Mouse (Mus musculus) adrenal gland, postnatal 36 days (tissue): Measurements from ENCODE around the gene Jade2. TPM values are rescaled to one million over a fixed set of nuclear protein-coding genes. Genes with fewer than 3 reads are reported as not detected.

Source experiments
- DNase-seq, 2 experiments: peaks; one replicate each; pipeline ENCODE4 v3.0.0; 2021; ENCODE audit warnings: mixed read lengths in 1 of 2
- total RNA-seq, 2 experiments: library from RNA; stranded (reverse); gene quantifications; 2 replicates each; pipeline ENCODE4 v1.2.3; 2021

Gene Jade2
- total RNA-seq, 2 experiments from 2014 or later, result 17.8 to 18.3 TPM

GRCm38 (mm10) chr11:51835598-51835997 is 21.9 kb downstream of the Jade2 start:
- DNase-seq, result no peak

DNA sequence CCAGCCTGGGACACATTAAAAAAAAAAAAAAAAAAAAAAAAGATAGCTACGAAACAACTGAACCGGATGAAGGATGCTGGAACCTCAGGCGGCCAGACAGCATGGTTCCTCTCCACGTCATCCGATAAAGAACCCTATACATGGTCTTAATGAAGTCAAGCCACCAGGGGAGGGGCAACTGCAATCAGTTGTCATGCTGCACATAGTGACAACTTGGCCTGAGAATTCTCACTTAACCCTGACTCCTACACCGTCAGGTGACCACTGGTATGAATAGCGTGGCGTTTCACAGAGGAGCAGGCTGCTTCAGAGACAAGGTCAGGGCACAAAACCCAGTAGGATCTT is 23.4 kb downstream of the Jade2 start:
- DNase-seq, result no peak

- no peak for DNase-seq
Measured at GRCm38 (mm10) chr11:51833393-51834066, 23.9 kb downstream of the Jade2 start.

GRCm38 (mm10) chr11:51832992-51833391 is 24.5 kb downstream of the Jade2 start:
- no peak for DNase-seq

- peak; percentile 79 to 82 for DNase-seq
Measured at GRCm38 (mm10) chr11:51831962-51832909, 25.2 kb downstream of the Jade2 start.

GRCm38 (mm10) chr11:51824867-51825424 is 32.5 kb downstream of the Jade2 start:
- peak in 1 of 2 experiments; percentile 51 for DNase-seq

DNA sequence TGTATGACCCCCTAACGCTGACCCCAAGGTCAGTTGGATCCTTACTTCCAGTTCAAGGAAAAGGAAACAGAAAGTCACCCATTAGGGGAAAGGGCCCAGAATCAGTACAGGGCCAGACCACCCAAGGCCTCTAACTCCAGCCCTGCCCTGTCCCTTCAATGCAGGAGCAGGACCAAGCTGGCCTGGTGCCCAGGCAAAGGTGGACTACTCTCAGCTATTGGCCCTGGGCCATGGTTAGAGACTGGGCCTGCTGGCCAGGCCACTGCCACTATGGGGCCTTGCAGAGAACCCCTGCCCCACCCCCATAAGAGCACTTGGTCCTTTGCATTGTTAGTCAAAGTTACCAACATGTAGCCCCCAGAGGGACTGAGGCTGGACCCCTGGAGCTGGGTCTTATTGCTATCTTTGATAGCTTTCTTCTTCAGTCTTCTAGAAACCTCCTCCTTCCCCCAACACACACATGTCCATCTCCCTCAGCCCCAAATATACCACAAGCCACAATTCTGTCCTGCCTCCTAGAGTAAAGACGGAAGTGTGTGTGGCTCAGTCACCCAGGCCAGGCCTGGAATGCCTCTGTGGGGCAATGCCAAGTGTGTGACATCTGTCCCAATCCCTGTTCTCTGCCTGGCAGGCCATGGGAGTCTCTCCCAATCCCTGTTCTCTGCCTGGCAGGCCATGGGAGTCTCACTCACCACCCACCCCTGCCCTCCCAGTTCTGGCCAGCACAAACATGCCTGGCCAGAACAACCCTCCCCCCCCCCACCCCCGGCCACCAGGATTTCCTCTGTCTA is 33.3 kb downstream of the Jade2 start:
- DNase-seq, result peak; percentile 73 to 79

DNA sequence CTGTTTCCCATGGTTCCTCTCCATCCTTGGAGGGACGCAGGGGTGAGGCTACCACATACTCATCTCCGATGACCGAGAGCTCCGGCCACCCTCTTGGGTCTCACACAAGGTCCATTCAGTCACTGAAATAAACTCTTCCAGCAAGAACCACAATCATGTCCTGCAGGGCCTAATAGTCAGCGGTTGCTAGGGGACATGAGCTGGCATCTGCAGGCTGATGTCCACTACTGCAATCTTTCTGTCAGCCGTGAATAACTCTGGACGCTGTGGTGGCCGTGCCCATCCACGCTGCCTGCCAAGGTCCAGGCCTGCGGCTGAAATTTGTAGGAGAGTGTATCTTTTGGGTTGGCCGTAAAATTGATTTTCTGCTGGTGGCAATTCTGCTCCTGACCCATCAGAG is 34.2 kb downstream of the Jade2 start:
- no peak for DNase-seq

DNA sequence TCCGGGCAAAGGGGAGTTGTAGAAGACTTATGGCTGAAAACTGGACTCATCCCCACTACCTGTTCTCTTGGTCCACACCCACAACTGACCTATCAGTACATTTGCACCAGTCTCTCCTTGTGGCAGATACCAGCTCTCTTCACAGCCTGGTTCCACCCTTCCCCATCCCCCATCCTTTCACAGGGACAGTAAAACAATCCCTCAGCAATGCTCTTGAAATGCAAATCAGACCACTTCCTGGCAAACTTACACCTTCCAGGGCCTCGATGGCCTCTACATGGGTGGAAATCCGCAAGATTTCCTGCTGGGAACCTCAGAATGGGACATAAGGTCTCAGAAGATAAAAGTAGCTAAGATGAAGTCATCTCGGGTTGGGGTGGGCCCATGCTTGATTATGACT is 34.7 kb downstream of the Jade2 start:
- DNase-seq, result no peak

GRCm38 (mm10) chr11:51820861-51821260 is 36.6 kb downstream of the Jade2 start:
- DNase-seq, result peak; percentile 87 to 91

DNA sequence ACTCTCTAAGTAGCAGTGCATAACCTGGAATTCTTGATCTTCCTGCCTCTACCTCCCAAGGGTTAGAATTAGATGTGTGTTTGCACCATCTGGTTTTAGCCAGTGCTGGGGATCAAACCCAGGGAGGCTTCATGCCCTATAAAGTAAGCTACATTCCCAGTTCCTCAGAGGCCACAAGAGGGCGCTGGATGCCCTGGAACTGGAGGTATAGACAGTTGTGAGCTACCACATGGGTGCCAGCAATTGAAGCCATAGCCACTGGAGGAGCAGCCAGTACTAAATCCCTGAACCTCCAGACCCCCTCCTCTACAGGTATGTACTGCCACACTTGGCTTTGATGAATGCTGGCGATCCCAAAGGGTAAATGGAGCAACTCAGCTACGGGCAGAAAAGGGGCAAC is 37.5 kb downstream of the Jade2 start:
- DNase-seq, result peak; percentile 73 to 78

DNA sequence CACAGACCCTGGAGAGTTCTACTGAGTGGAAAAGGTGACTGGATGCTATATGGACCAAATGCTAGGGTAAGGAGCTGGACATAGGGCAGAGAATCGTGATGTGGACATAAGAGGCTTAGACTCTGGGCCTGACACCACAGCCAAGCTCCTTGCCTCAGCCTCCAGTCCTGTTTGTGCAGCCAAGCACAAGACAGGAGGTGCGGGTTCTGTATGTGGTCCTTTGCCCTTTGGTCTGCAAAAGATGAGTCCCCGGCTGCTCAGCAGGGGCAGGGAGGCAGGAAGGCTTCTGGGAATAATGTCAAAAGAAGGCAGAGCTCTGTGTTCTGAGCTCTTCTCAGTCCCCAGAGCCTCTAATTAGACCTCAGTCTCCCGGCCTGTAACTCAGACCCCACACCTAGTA is 38.6 kb downstream of the Jade2 start:
- no peak for DNase-seq

DNA sequence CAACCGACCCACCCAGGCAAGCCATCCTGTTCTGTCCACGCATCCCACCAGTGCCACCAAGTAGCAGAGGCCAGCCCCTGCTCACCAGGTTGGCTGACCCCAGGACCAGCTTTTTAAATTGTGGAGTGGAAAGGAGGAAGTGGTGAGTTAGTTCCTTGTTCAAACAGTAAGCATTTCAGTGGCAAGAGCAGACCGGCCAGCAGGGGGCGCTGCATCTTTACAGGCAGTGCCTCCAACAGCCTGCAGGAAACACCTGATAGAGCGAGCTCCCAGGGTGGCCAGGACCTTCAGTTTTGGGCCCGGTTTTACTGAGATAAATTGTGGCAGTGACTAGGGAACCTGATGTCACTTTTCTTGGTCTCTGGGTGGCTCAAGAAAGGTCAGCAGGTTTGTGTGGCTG is 39.7 kb downstream of the Jade2 start:
- DNase-seq, result peak; percentile 90 to 94

- DNase-seq, result no peak
Measured at GRCm38 (mm10) chr11:51812022-51812546, 45.4 kb downstream of the Jade2 start.

GRCm38 (mm10) chr11:51811230-51811629 is 46.2 kb downstream of the Jade2 start:
- DNase-seq, result no peak

DNA sequence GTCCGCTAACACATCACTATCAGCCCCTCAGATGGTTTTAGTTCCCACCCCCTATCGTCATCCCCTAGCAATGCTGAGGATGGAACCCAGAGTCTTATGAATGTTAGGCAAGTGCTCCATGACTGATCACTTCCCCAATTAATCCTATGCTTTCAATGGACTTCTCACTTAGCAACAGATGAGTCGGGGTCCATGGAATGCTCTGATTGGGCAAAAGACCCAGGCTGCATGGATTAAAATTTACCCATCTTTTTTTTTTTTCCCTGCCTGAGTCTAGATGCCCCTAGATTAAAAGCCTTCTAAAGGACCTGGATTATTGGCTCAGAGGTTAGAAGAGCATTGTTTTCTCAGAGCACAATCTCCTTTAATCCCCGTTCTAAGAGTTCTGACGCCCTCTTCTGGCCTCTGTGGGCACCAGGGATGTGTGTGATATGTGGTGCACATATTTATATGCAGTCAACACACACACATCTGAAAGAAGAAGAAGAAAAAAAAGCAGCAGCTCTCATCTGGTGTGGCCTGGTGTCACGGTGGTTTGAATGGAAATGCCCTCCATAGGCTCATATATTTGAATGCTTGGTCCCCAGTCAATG is 47.7 kb downstream of the Jade2 start:
- peak; percentile 39 to 47 for DNase-seq

DNA sequence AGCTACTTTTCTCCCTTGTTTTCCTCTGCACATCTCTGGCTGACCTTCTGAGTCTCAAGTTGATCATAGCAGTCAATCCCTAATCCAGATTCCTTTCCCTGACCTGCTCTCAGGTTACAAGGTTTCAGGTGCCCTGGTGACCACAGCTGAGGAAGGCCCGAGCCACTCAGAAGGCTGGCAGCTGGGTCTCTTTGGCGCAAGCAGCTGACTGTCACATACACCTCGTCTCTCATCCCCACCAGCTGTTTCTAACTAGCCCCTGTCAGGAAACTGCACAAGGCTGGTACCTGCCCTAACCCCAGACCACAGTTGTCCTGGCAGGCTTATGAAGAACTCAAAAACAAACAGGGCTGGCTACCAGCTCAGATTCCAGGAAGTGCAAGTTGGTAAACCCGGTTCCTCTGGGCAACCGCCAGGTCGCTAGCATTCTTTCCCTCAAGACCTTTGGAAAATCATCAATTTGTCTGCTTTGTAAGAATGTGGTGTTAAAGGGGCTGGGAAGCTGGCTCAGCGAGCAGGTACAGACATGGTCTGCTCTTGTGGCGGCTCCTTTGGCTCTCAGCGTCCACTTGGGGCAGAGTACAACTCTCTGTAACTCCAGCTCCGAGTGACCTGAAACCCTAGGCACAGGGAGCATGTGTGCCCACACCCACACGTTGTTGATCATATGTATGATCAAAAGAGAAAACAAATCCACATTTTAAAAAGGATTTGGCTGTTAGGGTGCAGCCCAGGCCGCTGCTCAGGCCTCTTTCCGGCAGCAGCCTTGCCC is 50.2 kb downstream of the Jade2 start:
- DNase-seq, result no peak

DNA sequence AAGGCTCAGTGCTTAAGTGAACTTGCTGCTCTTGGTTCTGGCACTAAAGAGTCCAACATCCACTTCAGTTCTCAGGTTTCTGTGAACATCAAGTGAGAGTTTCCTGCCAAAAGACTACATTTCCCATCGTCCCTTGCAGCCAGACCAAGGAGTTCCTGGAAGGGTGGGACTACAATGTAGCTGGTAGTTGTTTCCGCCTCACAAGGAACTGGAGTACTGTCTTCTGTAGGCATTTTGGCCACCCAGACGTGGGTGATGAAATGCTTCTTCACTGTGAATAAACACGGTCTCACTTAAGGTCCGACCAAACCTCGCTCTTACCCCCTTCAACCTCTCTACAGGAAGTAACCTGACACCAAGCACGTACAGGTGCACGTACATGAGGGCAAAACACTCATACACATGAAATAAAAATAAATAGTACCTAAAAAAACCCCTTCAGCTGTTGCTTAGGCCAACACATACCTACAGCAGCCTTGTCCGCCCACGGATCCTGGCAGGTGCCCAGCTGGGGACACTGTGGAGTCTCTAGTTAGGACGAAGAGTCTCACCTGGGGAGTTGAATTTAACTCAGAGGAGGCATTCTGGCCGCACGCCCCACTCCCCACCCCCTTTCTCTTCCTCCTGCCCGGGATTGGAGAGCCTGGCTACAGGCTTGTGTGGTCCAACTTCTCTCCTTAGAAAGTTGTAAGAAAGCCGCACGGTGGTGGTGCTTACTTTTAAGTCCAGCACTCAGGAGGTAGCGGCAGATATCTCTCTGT is 52.1 kb downstream of the Jade2 start:
- DNase-seq, result peak; percentile 69 to 82

GRCm38 (mm10) chr11:51800634-51801325 is 56.7 kb downstream of the Jade2 start:
- DNase-seq, result no peak
